Mouse (Mus musculus) MEL-GATA-1-ER (cell line): ENCODE data around the gene Tmem213.

Source experiments
- DNase-seq: peaks from one replicate; pipeline ENCODE4 v3.0.0-alpha.2; 2012; ENCODE audit warnings: low read depth; ENCODE audit errors: extremely low read depth

The Tmem213 gene

DNA sequence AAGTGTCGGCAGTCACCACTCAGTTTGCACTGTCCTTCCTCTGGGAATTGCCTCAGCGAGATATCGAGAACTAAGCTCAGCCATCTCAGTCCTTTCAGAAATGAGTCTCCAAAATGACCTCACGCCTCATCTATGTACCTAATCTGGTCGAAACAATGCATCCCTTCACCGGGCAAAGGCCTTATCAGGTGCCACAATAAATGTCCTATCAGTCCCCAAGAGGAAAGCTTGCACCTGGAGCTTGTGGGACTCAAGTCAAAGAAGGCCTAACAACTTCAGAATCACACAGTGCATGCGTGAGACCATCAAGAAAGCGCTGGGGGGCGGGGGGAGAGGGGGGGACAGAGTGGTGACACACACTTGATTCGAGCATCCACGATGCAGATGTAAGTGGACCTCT is 43.2 kb downstream of the Tmem213 start:
- DNase-seq, result no peak

DNA sequence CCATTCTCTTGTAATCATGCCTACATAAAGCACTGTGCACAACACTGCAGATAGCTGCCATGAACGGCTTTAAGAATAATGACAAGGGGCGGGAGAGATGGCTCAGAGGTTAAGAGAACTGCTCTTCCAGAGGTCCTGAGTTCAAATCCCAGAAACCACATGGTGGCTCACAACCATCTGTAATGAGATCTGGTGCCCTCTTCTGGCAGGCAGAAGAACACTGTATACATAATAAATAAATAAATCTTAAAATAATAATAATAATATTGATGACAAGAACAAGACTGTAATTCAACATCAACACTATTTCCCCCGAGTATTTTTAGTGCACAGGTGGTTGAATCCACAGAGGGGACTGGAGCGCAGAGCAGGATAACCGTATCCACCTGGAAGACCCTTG is 47.1 kb downstream of the Tmem213 start:
- DNase-seq, result no peak

DNA sequence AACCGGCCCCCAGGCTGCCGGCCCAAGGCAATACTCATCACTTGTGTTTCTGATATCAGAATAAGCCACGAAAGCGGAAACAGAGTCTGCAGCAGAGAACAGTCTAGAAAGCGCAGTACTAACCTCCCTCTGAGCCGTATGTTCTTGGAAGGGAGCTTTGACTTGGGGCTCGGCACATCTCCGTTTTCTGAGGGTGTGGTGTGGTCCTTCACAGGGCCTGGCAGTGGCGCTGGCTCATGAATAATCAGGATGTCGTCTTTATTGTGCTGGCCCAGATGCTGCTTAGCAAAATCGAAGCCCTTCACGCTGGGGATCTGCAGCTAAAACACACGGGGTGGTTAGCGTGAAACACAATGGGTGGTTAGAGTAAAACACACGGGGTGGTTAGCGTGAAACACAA is 48.9 kb downstream of the Tmem213 start:
- no peak for DNase-seq

DNA sequence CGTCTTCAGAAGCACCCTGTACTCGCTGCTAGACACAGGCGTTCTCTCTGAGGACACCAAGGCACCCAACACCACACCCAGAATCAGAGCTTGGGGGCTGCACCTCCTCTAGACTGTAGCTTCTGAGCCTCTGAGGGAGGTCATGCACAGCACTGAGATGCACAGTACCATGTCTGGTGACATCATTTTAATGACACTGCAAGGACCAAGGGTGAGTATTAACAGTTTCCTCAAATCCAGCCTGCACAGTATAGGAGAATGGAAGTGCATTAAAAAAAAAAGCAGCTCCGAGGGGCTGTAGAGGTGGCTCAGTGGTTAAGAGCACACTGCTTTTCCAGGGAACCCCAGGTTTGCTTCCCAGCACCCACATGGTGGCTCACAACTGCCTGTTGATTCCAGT is 50.5 kb downstream of the Tmem213 start:
- DNase-seq, result no peak

DNA sequence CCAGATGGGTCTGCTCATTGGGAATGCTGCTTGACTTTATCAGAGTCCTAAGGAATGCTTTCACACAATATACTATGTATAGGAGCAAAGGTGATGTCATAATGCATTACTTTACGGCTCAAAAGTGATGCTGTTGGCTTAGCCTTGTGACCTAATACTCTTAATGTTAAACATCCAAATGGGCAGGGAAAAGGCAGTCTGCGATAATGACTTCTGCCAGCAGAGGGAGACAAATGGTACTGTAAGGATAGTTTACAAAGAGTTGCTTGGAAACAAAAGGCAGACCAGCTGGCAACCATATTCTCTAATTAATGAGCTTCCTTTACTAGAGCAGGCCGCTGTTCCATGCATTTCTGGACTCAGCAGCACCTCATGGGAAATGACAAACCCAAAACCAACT is 51.0 kb downstream of the Tmem213 start:
- DNase-seq, result peak; percentile 68

DNA sequence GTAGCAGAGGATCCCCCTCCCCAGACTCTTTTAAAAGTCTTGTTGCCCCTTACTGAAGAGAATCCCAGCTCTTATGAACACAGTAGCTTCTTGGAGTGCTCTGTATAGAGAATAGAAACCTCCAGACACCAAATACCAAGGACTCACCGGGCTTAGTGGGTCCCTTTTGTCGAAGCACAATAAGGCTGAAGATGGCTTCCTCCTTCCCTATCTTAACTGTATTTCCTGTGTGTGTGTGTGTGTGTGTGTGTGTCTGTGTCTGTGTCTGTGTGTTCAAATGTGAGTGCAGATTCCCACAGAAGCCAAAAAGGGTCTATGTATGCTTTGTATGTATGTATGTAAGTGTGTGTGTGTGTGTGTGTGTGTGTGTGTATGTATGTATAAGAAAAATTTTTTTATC is 51.5 kb downstream of the Tmem213 start:
- peak; percentile 14 for DNase-seq

DNA sequence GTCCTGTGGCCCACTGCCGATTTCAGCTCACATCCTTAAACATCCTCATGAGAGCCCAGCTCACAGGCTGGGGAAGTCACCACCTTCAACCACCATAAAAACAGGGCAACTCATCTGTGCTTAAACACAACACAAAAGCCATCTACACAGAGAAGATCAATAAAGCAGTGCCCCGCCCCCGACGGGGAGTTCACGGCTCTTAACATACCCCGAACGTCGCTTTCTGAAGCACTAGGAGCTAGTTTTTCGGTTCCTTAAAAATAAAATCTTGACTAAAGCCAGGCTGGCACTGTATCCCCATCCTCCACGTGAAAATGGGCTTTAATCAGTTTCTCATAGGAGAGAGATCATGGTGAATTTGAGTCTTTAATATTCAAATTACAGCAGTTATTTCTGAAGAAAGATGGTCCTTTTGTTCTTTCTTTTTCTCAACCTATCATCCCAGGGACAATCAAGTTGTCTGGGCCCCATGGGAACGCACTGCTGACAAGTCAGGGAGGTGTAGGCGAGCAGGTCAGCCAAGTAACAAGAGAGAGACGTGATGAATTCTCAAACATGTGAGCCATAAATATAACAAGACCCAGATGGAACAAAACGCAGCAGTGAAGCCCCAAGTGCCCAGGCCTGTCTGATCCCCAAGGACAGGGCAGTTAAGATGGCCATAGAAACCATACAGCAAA is 53.9 kb downstream of the Tmem213 start:
- no peak for DNase-seq

DNA sequence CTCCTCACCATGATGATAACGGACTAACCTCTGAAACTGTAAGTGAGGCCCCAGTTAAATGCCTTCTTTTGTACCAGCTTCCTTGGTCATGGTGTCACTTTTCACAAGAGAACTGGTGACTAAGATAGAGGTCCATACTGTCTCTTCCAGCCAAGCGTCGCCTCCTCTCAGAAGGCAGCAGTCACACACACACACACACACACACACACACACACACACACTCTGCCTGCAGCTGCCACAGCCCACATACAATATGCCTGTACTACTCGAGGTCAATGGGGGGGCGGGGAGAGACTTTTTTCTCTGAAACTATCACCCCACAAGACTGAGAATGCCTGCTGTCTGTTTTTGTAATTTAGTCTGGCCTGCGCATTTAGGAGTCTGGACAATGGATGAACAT is 55.6 kb downstream of the Tmem213 start:
- DNase-seq, result no peak

DNA sequence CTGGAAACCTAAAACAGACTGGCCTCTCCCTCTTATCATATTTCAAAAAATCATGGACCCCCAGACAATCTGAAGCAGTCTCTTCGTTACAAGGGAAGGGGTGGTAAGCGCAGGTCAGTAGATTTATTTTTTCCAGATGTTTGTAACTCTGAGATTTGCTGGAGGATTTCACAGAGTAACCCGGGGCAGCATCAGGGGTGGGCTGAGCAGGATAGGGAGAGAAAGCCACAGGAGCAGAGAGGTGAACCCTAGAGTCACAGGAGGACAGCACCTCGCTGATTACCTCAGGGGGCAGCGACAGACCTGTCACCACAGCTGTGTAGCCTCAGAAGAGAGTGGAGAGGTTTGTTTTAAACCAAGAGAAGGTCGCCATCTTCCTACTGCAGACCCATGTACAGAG is 56.3 kb downstream of the Tmem213 start:
- DNase-seq, result no peak
